Mouse (Mus musculus) heart, adult 2 months (tissue): ENCODE data around the gene 4930595D18Rik.

Experiments
- CTCF ChIP-seq: fragments of 200-600 bp; IDR thresholded peaks from 2 replicates; pipeline ENCODE4 v1.8.1; 2022; ENCODE audit warnings: antibody characterized with exemption, mild to moderate bottlenecking, moderate library complexity
- EP300 ChIP-seq: fragments of 200-500 bp; IDR thresholded peaks from 2 replicates; pipeline ENCODE4 v1.6.1; 2011; ENCODE audit warnings: low read depth, low read length, control low read depth; ENCODE audit not compliant: insufficient read depth

DNA sequence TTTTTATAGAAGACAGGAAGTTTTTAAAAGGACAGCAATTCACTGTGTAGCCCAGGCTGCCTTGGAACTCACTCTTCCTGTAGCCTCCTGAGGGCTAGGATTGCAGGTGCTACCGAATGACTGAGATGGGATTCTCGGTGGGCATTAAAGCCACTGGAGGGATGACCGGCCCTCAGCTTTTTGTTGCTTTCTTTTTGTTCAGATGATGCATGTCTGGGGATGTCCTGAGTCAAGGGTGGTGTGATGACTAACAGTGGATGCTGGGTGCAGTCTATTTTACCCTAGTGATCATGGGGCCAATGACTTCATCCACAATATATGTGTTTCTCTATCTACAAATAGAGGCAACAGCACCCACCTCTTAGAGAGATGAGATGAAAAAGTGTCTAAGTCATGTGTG is 2.7 kb upstream of the 4930595D18Rik start:
- TF ChIP-seq EP300 (no peak), CTCF (no peak)
